Mouse (Mus musculus) neutrophil, adult 5-6 weeks (primary cell): ENCODE measurements around the gene Flnb. TPM values are rescaled to one million over a fixed set of nuclear protein-coding genes. Genes with fewer than 3 reads are reported as not detected.

Experiments used
- ATAC-seq: fragments of 151-379, 151-347 bp; 2 replicates; pipeline ENCODE4 v1.8.0; 2017; ENCODE audit warnings: mild to moderate bottlenecking, moderate TSS enrichment; ENCODE audit not compliant: insufficient number of reproducible peaks, poor library complexity, low FRiP score, severe bottlenecking; ENCODE audit errors: extremely low read depth
- total RNA-seq: library from RNA; stranded (forward); fragments of 200-1000 nt; gene quantifications from 2 replicates; pipeline ENCODE4 v1.2.3, GENCODE M21; 2017

The Flnb gene
- total RNA-seq, 1 experiment from 2014 or later: 9.3 TPM

- no peak for ATAC-seq
Measured at GRCm38 (mm10) chr14:7963160-7963559, 145.4 kb downstream of the Flnb start.

- peak; percentile 57; the same call in 1 of the 2 replicates for ATAC-seq
Measured at GRCm38 (mm10) chr14:7964219-7964889, 146.6 kb downstream of the Flnb start.

DNA sequence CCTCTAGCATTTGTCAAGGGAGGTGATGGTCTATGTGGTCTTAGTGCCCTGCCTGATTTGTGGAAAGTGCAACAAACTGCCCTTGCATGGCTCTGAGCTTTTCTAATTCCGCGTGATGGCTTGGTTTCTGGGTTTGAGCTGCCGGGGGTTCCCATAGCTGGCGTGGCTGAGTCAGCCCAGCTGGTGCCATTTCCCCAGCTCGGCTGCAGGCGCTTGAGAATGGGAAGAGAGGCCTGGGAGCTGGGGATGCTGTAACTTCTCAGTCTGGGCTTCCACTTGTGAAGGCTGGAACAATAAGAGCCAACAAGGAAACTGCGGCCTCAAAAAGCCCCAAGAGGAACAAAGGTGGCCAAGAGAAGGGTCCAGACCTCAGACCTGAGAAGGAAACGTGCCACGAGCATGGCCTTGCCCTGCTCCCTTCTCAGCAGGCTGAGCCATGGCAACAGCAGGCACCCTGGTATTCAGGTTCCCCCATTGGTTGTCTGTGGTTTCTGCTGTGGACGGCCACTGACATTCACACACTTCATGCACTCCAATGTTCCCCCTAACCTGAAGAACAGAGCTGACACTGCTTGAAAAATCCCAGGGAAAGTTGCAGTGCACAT lies 154.2 kb downstream of the Flnb start:
- ATAC-seq: no peak

GRCm38 (mm10) chr14:7974643-7975042 lies 156.9 kb downstream of the Flnb start:
- no peak for ATAC-seq

GRCm38 (mm10) chr14:7975177-7975576 lies 157.4 kb downstream of the Flnb start:
- ATAC-seq: no peak

DNA sequence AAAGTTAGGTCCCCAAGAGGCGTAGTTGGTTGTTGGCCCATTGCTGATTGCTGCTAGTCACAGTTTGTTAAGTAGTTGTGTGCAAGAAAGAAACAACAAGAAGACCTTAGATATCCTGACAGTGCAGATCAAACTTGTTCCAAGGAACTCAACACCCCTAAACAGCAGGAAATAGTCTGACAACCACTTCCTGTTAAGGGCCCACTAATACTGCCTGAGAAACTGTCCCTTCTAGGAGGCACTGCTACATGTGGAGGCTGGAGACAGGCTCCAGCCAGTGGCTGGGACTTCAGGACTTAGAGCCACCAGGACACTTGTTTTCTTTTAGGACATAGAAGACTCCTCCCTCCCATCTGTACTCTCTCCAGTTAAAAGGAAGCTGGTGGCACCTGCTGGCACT lies 159.7 kb downstream of the Flnb start:
- ATAC-seq: no peak

DNA sequence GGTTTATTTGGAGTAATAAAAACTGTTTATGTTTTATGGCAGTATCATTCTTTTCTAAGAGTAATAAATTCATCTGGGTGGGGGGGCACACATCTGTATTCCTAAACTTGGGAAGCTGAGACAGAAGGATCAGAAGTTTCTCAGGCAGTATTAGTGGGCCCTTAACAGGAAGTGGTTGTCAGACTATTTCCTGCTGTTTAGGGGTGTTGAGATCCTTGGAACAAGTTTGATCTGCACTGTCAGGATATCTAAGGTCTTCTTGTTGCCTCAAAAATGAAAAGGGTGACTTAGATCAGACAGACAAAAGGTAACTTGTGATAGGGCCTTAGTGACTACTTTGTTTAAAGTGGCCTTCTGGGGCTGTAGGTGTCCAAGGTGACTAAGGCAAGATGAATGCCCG lies 160.4 kb downstream of the Flnb start:
- no peak for ATAC-seq

GRCm38 (mm10) chr14:7981226-7981625 lies 163.5 kb downstream of the Flnb start:
- no peak for ATAC-seq

DNA sequence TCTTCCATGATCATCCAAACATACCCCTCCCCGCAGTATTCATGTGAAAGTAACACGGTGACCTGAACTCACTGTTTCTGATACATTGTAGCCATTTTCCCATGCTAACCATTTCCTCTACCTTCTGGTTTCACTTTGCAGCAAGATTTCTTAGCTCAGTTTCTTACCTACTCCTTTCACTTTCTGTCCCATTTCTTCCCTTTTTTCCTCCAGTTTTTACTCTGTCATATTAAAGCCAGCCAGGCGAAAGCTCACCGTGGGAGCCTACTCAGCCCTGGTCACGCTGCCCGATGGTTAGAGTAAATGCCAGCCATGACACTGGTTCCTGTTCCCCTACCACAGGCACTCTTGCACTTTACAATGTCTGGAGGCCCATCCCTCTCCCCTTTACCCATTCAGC lies 169.2 kb downstream of the Flnb start:
- peak; percentile 28; the same call in 1 of the 2 replicates for ATAC-seq

GRCm38 (mm10) chr14:7989371-7989770 lies 171.6 kb downstream of the Flnb start:
- no peak for ATAC-seq

DNA sequence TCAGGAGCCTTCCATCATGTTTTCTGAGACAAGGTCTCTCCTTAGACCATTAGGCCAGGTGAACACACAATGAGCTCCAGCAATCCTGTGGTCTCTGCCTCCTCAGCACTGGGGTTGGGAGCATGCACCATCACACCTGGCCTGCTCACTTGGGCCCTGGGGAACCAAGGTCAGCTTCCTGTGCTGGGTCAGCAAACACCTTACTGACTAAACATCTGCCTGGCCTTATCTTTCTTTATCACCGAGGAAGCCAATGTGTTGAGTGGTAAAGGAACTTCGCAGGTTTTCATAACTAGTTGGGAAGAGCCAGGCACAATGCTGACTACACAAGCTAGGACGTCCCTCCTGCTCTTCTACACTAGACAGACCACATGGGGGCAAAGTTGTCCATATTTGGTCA lies 172.2 kb downstream of the Flnb start:
- ATAC-seq: no peak

GRCm38 (mm10) chr14:7991108-7991776 lies 173.5 kb downstream of the Flnb start:
- no peak for ATAC-seq

DNA sequence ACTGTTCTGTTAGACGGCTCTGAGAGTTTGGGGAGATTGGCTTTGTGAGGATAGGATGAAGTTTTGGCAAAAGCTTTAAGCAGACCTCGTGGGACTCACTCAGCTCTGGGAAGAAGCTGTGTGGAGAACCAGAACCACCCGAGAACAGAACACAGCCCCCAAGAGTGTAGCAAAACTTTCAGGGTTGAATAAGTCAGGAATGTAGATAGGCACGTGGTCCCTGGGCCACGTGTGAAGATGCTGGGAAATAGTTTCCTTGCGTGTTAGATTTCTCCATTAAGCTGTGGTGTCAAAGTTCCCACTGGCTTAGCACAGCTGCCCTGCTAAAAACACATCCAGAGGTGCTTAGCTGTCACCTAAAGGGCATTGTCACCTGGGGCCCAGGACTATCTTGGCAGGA lies 174.4 kb downstream of the Flnb start:
- ATAC-seq: no peak

- ATAC-seq: peak; percentile 47; the same call in 1 of the 2 replicates
Measured at GRCm38 (mm10) chr14:7994271-7994767, 176.6 kb downstream of the Flnb start, which contains the start of gene Dnase1l3. TSS of gene Dnase1l3 (minus strand) at chr14:7994573.

DNA sequence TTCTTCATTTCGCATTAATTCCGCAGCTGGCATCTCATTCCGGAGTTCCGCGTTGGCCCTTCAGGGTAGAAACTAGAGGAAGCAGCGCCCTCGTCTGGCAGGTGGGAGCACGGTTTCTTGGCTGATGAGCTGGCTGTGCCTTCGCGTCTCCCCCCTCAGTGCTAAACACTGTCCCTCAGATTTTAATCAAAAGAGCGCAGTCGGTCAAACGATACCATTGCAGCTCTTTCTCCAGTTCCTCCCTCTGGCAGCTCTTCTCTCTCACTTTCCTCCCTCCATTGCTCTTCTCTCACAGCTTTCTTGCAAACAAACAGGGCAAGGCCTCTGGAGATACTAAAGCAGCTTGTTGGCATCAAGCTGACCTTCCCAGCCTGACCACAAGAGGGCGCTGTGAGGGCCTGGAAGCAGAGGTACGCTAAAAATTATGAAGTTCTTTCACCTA lies 179.5 kb downstream of the Flnb start:
- peak; percentile 83 for ATAC-seq

DNA sequence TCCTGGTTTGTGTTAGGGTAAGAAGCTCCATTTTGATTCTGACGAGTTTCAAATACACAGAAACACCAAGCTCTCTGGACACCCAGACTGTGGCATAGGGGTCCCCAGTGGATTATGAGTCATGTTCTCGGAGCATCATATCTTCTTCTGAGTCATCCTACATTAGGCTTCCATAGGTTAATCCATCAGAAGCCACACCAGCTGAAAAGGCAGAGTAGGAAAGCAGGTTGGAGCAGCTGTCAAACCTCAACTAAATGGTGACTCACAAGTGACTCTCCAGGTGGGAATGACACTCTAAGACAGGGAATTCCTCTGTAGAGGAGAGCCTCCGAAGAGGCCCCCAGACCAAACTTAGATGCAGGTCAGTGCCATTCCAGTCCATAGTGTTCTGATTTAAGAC lies 181.3 kb downstream of the Flnb start:
- ATAC-seq: no peak

DNA sequence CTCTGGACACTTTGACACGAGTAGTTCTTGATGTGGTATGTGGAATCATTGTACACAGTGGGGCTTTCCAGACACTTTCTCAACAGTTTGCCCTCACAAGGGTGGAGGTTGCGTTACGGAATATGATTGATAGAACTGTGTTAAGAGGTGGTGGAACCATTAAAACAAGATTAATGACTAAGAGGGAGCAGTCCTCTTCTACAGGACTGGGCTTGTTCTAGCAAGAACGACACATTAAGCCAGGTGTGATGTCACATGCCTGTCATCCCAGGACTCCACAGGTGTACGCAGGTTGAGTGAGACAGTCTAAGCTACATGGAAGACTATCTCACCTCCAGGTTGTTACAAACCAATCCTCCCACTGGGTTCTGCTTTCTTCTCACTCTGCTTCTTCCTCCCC lies 181.7 kb downstream of the Flnb start:
- ATAC-seq: no peak

DNA sequence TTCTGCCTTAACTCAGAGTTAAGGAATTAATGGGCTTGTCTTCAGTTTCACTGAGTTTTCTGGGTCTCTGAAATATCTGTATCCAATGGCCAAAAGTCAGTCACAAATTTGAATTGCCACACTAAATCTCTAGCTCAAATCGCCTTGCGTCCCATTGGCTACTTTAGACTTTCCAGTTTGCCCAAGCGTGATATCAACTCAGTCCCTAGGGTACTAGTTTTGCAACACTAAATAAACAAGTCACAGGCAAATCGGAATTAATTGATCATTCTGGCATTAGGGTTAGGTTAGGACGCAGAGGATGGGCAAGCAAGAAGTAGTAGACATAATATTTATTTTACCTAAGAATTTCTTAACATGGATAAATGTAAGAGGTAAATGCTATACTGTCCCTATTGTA lies 182.5 kb downstream of the Flnb start:
- ATAC-seq: no peak
